In genomic region chr4:116649411-116649810, GRCm38 (mm10) we compare ENCODE assay signal across 10 mouse cellular contexts. TPM values are rescaled to one million over a fixed set of nuclear protein-coding genes. Genes with fewer than 3 reads are reported as not detected.
DNase-seq lines count a peak whose midpoint lies in the region; ATAC-seq and TF ChIP-seq lines count a peak whose summit lies in the region.
"Had no signal": no experiment of that assay in that cellular context is flagged by ENCODE, and none has a peak within 500 bp of the region (broad histone marks: within the 10 kb centered on the region; RNA-seq: fewer than 3 reads in every experiment).

No protein-coding gene starts in this region.

- WGBS in hindbrain, embryonic 16.5 days = 99% methylated on average over 2 of the region's 2 CpGs
- 98% methylated on average over 2 of the region's 2 CpGs for WGBS in midbrain, embryonic 10.5 days

- TF ChIP-seq CTCF in gastrocnemius, adult 2 months (IDR thresholded peaks at IDR 0.05) = no peak

- ATAC-seq in hindbrain, embryonic 16.5 days = no peak

- H3K27ac ChIP-seq in gastrocnemius, adult 2 months = no peak overlapping the region
- no peak overlapping the region for H3K27ac ChIP-seq in brown adipose tissue, adult 24 weeks (replicated peaks; ENCODE audit: low read depth, low read length)
- H3K27ac ChIP-seq in hindbrain, embryonic 16.5 days (ENCODE audit: low read depth, low read length) = no peak overlapping the region
- no peak overlapping the region for H3K27ac ChIP-seq in midbrain, embryonic 10.5 days (replicated peaks)

- H3K4me1 ChIP-seq in brown adipose tissue, adult 24 weeks (ENCODE audit: control insufficient read depth, insufficient read depth, insufficient read length, low read length) = peaks cover 13% of the 10 kb centered on the region
- H3K4me1 ChIP-seq in hindbrain, embryonic 16.5 days (ENCODE audit: control insufficient read depth, insufficient read depth, low read depth, low read length) = peaks cover 23% of the 10 kb centered on the region
- peaks cover 44% of the 10 kb centered on the region for H3K4me1 ChIP-seq in midbrain, embryonic 10.5 days

- no peaks in the 10 kb centered on the region for H3K27me3 ChIP-seq in hindbrain, embryonic 16.5 days (replicated peaks; ENCODE audit: control insufficient read depth, insufficient read depth, low read length)
- no peaks in the 10 kb centered on the region for H3K27me3 ChIP-seq in midbrain, embryonic 10.5 days (ENCODE audit: low read depth, poor library complexity, severe bottlenecking)

- no peak for DNase-seq in gastrocnemius, adult 2 months
- DNase-seq in gastrocnemius, postnatal 36 days = no peak
- DNase-seq in midbrain, embryonic 10.5 days (ENCODE audit: low spot score) = no peak
- DNase-seq in urinary bladder, postnatal 36 days (ENCODE audit: low spot score in 2 of 2) = no peak
- DNase-seq in thymus, postnatal 0 days (ENCODE audit: low spot score) = no peak
- no peak for DNase-seq in embryo, embryonic 9.5 days (ENCODE audit: extremely low spot score)
- DNase-seq: adrenal gland, adult 2 months; gastrocnemius, postnatal 14 days had no signal

- peak overlapping the region; percentile 88 for H3K4me2 ChIP-seq in hindbrain, embryonic 16.5 days (ENCODE audit: low read length)

- no peaks in the 10 kb centered on the region for H3K9me3 ChIP-seq in hindbrain, embryonic 16.5 days (ENCODE audit: control insufficient read depth, low read length)
- H3K9me3 ChIP-seq in midbrain, embryonic 10.5 days (replicated peaks) = no peaks in the 10 kb centered on the region

- peak overlapping the region; percentile 82 for H3K4me3 ChIP-seq in gastrocnemius, adult 2 months
- peak overlapping the region; percentile 97; the same call in 1 of the 2 replicates for H3K4me3 ChIP-seq in brown adipose tissue, adult 24 weeks (ENCODE audit: insufficient read depth, low read depth, low read length)
- H3K4me3 ChIP-seq in hindbrain, embryonic 16.5 days (ENCODE audit: low read length) = no peak overlapping the region
- peak overlapping the region; percentile 84 for H3K4me3 ChIP-seq in midbrain, embryonic 10.5 days

- 0 out of 2 replicates have a peak, but pooled peaks cover 2% of the 10 kb centered on the region for H3K36me3 ChIP-seq in hindbrain, embryonic 16.5 days (ENCODE audit: control insufficient read depth, insufficient read depth, low read length)
- H3K36me3 ChIP-seq in midbrain, embryonic 10.5 days = peaks cover 58% of the 10 kb centered on the region

- intact Hi-C loops in gastrocnemius, adult 2 months (cut with DNase I) = no loop called here
- intact Hi-C loops in gastrocnemius, postnatal 36 days (cut with DNase I) = loop anchor here (5.0 kb wide), 1 partner anchor 38 kb away; the partner anchor contains the start of gene Prdx1

- no peak overlapping the region for H3K9ac ChIP-seq in hindbrain, embryonic 16.5 days (ENCODE audit: low read depth, low read length)

RNA-seq across cellular contexts. Expression of gene Akr1a1, which starts 2.1 kb away (rescaled TPM):
- 100 to 1,000 TPM; 178 to 196 TPM for total RNA-seq in gastrocnemius, adult 2 months (2021)
- 100 to 1,000 TPM; 169 to 180 TPM for total RNA-seq in gastrocnemius, postnatal 36 days (2021)
- polyA plus RNA-seq in brown adipose tissue, adult 24 weeks (2012; ENCODE audit: insufficient read depth, insufficient read length, missing spikeins) = 444 and 532 TPM in 2 replicates
- 763 and 799 TPM in 2 replicates for polyA plus RNA-seq in hindbrain, embryonic 16.5 days (2015; fragmentation: Nextera tagmentation; extraction: Ambion mirVana)
- polyA plus RNA-seq in midbrain, embryonic 10.5 days (2016; fragmentation: Nextera tagmentation; extraction: Ambion mirVana) = 529 and 547 TPM in 2 replicates
- 624 and 637 TPM in 2 replicates for polyA plus RNA-seq in thymus, postnatal 0 days (2015; fragmentation: Nextera tagmentation; extraction: Ambion mirVana)

RNA-seq across cellular contexts. Expression of gene Nasp, which starts 21.7 kb away (rescaled TPM):
- 10 to 100 TPM; 11.5 to 11.8 TPM for total RNA-seq in gastrocnemius, adult 2 months (2021)
- 10 to 100 TPM in 1 of 2 experiments, 1 to 10 TPM in 1; 9.8 to 12.4 TPM for total RNA-seq in gastrocnemius, postnatal 36 days (2021)
- 7.7 and 12.5 TPM in 2 replicates for polyA plus RNA-seq in brown adipose tissue, adult 24 weeks (2012; ENCODE audit: insufficient read depth, insufficient read length, missing spikeins)
- 80.6 and 88.1 TPM in 2 replicates for polyA plus RNA-seq in hindbrain, embryonic 16.5 days (2015; fragmentation: Nextera tagmentation; extraction: Ambion mirVana)
- polyA plus RNA-seq in midbrain, embryonic 10.5 days (2016; fragmentation: Nextera tagmentation; extraction: Ambion mirVana) = 294 and 306 TPM in 2 replicates
- polyA plus RNA-seq in thymus, postnatal 0 days (2015; fragmentation: Nextera tagmentation; extraction: Ambion mirVana) = 110 and 118 TPM in 2 replicates

RNA-seq across cellular contexts. Expression of gene Prdx1, which starts 35.9 kb away (rescaled TPM):
- 100 to 1,000 TPM; 260 to 273 TPM for total RNA-seq in gastrocnemius, adult 2 months (2021)
- 100 to 1,000 TPM; 190 to 226 TPM for total RNA-seq in gastrocnemius, postnatal 36 days (2021)
- 971 and 1,048 TPM in 2 replicates for polyA plus RNA-seq in brown adipose tissue, adult 24 weeks (2012; ENCODE audit: insufficient read depth, insufficient read length, missing spikeins)
- polyA plus RNA-seq in hindbrain, embryonic 16.5 days (2015; fragmentation: Nextera tagmentation; extraction: Ambion mirVana) = 466 and 468 TPM in 2 replicates
- polyA plus RNA-seq in midbrain, embryonic 10.5 days (2016; fragmentation: Nextera tagmentation; extraction: Ambion mirVana) = 1,189 and 1,392 TPM in 2 replicates
- polyA plus RNA-seq in thymus, postnatal 0 days (2015; fragmentation: Nextera tagmentation; extraction: Ambion mirVana) = 1,118 and 1,206 TPM in 2 replicates

RNA-seq across cellular contexts. Expression of gene Ccdc17, which starts 53.0 kb away (rescaled TPM):
- total RNA-seq in gastrocnemius, adult 2 months (2021) = 1 to 10 TPM; 1.4 to 2.0 TPM
- total RNA-seq in gastrocnemius, postnatal 36 days (2021) = 1 to 10 TPM; 1.6 to 2.2 TPM
- 2.7 and 4.5 TPM in 2 replicates for polyA plus RNA-seq in brown adipose tissue, adult 24 weeks (2012; ENCODE audit: insufficient read depth, insufficient read length, missing spikeins)
- 4.0 and 5.6 TPM in 2 replicates for polyA plus RNA-seq in hindbrain, embryonic 16.5 days (2015; fragmentation: Nextera tagmentation; extraction: Ambion mirVana)
- 1.9 and 3.5 TPM in 2 replicates for polyA plus RNA-seq in midbrain, embryonic 10.5 days (2016; fragmentation: Nextera tagmentation; extraction: Ambion mirVana)
- 3.8 and 4.1 TPM in 2 replicates for polyA plus RNA-seq in thymus, postnatal 0 days (2015; fragmentation: Nextera tagmentation; extraction: Ambion mirVana)

RNA-seq across cellular contexts. Expression of gene Mmachc, which starts 58.8 kb away (rescaled TPM):
- total RNA-seq in gastrocnemius, adult 2 months (2021) = 10 to 100 TPM; 25.5 to 46.4 TPM
- total RNA-seq in gastrocnemius, postnatal 36 days (2021) = 10 to 100 TPM; 30.3 to 32.5 TPM
- 49.4 and 64.1 TPM in 2 replicates for polyA plus RNA-seq in brown adipose tissue, adult 24 weeks (2012; ENCODE audit: insufficient read depth, insufficient read length, missing spikeins)
- polyA plus RNA-seq in hindbrain, embryonic 16.5 days (2015; fragmentation: Nextera tagmentation; extraction: Ambion mirVana) = 22.6 and 24.5 TPM in 2 replicates
- polyA plus RNA-seq in midbrain, embryonic 10.5 days (2016; fragmentation: Nextera tagmentation; extraction: Ambion mirVana) = 42.0 and 47.1 TPM in 2 replicates
- 12.0 and 13.6 TPM in 2 replicates for polyA plus RNA-seq in thymus, postnatal 0 days (2015; fragmentation: Nextera tagmentation; extraction: Ambion mirVana)
